Mouse (Mus musculus): ENCODE measurements around the gene Fam217a. TPM values are rescaled to one million over a fixed set of nuclear protein-coding genes. Genes with fewer than 3 reads are reported as not detected.
"Not testable (repeated sequence)": the region's sequence is repeated elsewhere in the genome, so short reads cannot be mapped to it uniquely, and the experiment has no call there.

Fam217a gene
- polyA plus RNA-seq (2014; fragmentation: Nextera tagmentation; extraction: Ambion mirVana): 0.84 and 1.1 TPM in 2 replicates

DNA sequence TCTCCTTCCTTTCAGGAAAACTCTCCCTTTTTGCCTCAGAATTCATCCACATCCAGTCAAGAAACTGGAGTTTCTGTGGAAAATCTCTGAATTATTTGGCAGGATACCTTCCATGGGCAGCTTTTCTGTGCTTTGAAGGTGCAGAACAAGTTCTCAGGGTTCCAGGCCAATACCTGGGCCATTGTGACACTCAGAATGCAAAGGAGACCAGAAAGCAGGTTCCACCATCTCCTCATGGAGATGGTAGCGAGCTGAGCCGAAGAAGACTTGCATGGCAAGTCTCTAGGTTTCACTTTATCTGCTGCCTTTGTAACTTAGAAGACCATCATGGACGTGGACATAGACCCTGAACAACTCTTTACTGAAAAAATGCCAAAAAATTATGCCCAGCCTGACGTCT is at the start of gene Fam217a, which contains the start of gene 4933417A18Rik:
Gene Fam217a (minus strand): TSS at position 101 of the 400 bp plus-strand sequence.
Gene 4933417A18Rik (plus strand): TSS at position 200 of the 400 bp plus-strand sequence.
- Histone ChIP-seq H3K27me3 (ENCODE audit: control insufficient read depth, insufficient read depth, low read length) (no peaks in the 10 kb centered on the region), H3K4me3 (ENCODE audit: low read depth, low read length) (no peak within 1 kb of the TSS), H3K9me3 (ENCODE audit: control insufficient read depth, low read length) (no peaks in the 10 kb centered on the region), H3K9ac (ENCODE audit: low read length) (no peak within 1 kb of the TSS), H3K4me2 (ENCODE audit: low read depth, severe bottlenecking) (no peak within 1 kb of the TSS), H3K27ac (replicated peaks; ENCODE audit: low read depth, low read length) (no peak within 1 kb of the TSS), H3K4me1 (ENCODE audit: control insufficient read depth, insufficient read depth, low read length) (no peaks in the 10 kb centered on the region), H3K36me3 (ENCODE audit: control insufficient read depth, insufficient read depth, low read length) (no peaks in the 10 kb centered on the region)
- DNase-seq (ENCODE audit: low spot score) (no peak), ATAC-seq (ENCODE audit: insufficient number of reproducible peaks, low FRiP score, low TSS enrichment, low read depth) (no peak)
- WGBS: 84% methylated on average over 4 of the region's 4 CpGs

- Histone ChIP-seq H3K4me1 (ENCODE audit: control insufficient read depth, insufficient read depth, low read length) (no peaks in the 10 kb centered on the region), H3K27me3 (ENCODE audit: control insufficient read depth, insufficient read depth, low read length) (no peaks in the 10 kb centered on the region), H3K4me2 (ENCODE audit: low read depth, severe bottlenecking) (no peak overlapping the region), H3K27ac (replicated peaks; ENCODE audit: low read depth, low read length) (no peak overlapping the region), H3K9me3 (ENCODE audit: control insufficient read depth, low read length) (no peaks in the 10 kb centered on the region), H3K4me3 (ENCODE audit: low read depth, low read length) (no peak overlapping the region), H3K36me3 (ENCODE audit: control insufficient read depth, insufficient read depth, low read length) (peaks cover 3% of the 10 kb centered on the region; the same call in 1 of the 2 replicates), H3K9ac (ENCODE audit: low read length) (no peak overlapping the region)
- ATAC-seq (ENCODE audit: insufficient number of reproducible peaks, low FRiP score, low TSS enrichment, low read depth) (no peak), DNase-seq (ENCODE audit: low spot score) (no peak)
- 89% methylated on average over 1 of the region's 1 CpGs for WGBS
These were observed 49.7 kb upstream of the Fam217a start for GRCm38 (mm10) chr13:34973770-34974169.

DNA sequence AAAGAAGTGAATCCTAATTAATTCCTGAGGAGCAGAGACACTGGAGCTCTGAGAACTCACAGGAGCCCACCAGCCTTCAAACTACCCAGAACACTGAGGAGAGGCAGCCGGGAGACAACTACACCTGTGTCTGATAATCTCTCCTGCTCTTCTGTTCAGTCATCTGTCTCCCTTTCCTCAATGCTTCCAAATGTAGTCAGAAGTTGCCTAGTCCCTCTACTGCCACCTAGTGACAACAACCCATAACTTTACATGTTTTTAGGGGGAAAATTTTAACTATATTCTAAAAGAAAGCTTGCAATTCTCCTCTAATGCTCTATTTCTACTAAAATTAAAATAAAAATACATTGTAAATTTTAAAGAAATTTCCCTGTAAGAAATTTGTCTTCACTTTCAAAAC is 49.0 kb upstream of the Fam217a start:
- DNase-seq (ENCODE audit: low spot score) (no peak), ATAC-seq (ENCODE audit: insufficient number of reproducible peaks, low FRiP score, low TSS enrichment, low read depth) (no peak)
- H3K36me3 ChIP-seq (ENCODE audit: control insufficient read depth, insufficient read depth, low read length): peaks cover 3% of the 10 kb centered on the region; the same call in 1 of the 2 replicates
- no peak overlapping the region for H3K9ac ChIP-seq (ENCODE audit: low read length)
- 39% methylated on average over 1 of the region's 1 CpGs for WGBS
- no peaks in the 10 kb centered on the region for H3K4me1 ChIP-seq (ENCODE audit: control insufficient read depth, insufficient read depth, low read length)
- H3K4me3 ChIP-seq (ENCODE audit: low read depth, low read length): no peak overlapping the region
- H3K27ac ChIP-seq (replicated peaks; ENCODE audit: low read depth, low read length): no peak overlapping the region
- no peak overlapping the region for H3K4me2 ChIP-seq (ENCODE audit: low read depth, severe bottlenecking)
- no peaks in the 10 kb centered on the region for H3K9me3 ChIP-seq (ENCODE audit: control insufficient read depth, low read length)
- H3K27me3 ChIP-seq (ENCODE audit: control insufficient read depth, insufficient read depth, low read length): no peaks in the 10 kb centered on the region

- not testable (repeated sequence) for H3K27me3 ChIP-seq (ENCODE audit: control insufficient read depth, insufficient read depth, low read length); H3K36me3 ChIP-seq (ENCODE audit: control insufficient read depth, insufficient read depth, low read length); ATAC-seq (ENCODE audit: insufficient number of reproducible peaks, low FRiP score, low TSS enrichment, low read depth); DNase-seq (ENCODE audit: low spot score); H3K9ac ChIP-seq (ENCODE audit: low read length); H3K4me3 ChIP-seq (ENCODE audit: low read depth, low read length); H3K9me3 ChIP-seq (ENCODE audit: control insufficient read depth, low read length); H3K4me2 ChIP-seq (ENCODE audit: low read depth, severe bottlenecking); H3K27ac ChIP-seq (replicated peaks; ENCODE audit: low read depth, low read length); H3K4me1 ChIP-seq (ENCODE audit: control insufficient read depth, insufficient read depth, low read length)
These were observed 48.3 kb upstream of the Fam217a start for GRCm38 (mm10) chr13:34972456-34972855.

GRCm38 (mm10) chr13:34965647-34966046 is 41.5 kb upstream of the Fam217a start:
- not testable (repeated sequence) for DNase-seq (ENCODE audit: low spot score); H3K36me3 ChIP-seq (ENCODE audit: control insufficient read depth, insufficient read depth, low read length); H3K9ac ChIP-seq (ENCODE audit: low read length); H3K4me2 ChIP-seq (ENCODE audit: low read depth, severe bottlenecking); H3K9me3 ChIP-seq (ENCODE audit: control insufficient read depth, low read length); H3K27ac ChIP-seq (replicated peaks; ENCODE audit: low read depth, low read length); H3K4me3 ChIP-seq (ENCODE audit: low read depth, low read length); ATAC-seq (ENCODE audit: insufficient number of reproducible peaks, low FRiP score, low TSS enrichment, low read depth); H3K4me1 ChIP-seq (ENCODE audit: control insufficient read depth, insufficient read depth, low read length)
- WGBS: 65% methylated on average over 9 of the region's 9 CpGs
- H3K27me3 ChIP-seq (ENCODE audit: control insufficient read depth, insufficient read depth, low read length): peaks cover 12% of the 10 kb centered on the region; the same call in 1 of the 2 replicates

GRCm38 (mm10) chr13:34964866-34965265 is 40.8 kb upstream of the Fam217a start:
- Histone ChIP-seq H3K27me3 (ENCODE audit: control insufficient read depth, insufficient read depth, low read length) (peaks cover 12% of the 10 kb centered on the region; the same call in 1 of the 2 replicates), H3K4me2 (ENCODE audit: low read depth, severe bottlenecking) (no peak overlapping the region), H3K27ac (replicated peaks; ENCODE audit: low read depth, low read length) (no peak overlapping the region), H3K36me3 (ENCODE audit: control insufficient read depth, insufficient read depth, low read length) (no peaks in the 10 kb centered on the region), H3K4me1 (ENCODE audit: control insufficient read depth, insufficient read depth, low read length) (0 out of 2 replicates have a peak, but pooled peaks cover 2% of the 10 kb centered on the region), H3K9me3 (ENCODE audit: control insufficient read depth, low read length) (no peaks in the 10 kb centered on the region), H3K4me3 (ENCODE audit: low read depth, low read length) (no peak overlapping the region), H3K9ac (ENCODE audit: low read length) (no peak overlapping the region)
- DNase-seq (ENCODE audit: low spot score) (no peak), ATAC-seq (ENCODE audit: insufficient number of reproducible peaks, low FRiP score, low TSS enrichment, low read depth) (no peak)
- WGBS: 7% methylated on average over 5 of the region's 5 CpGs

DNA sequence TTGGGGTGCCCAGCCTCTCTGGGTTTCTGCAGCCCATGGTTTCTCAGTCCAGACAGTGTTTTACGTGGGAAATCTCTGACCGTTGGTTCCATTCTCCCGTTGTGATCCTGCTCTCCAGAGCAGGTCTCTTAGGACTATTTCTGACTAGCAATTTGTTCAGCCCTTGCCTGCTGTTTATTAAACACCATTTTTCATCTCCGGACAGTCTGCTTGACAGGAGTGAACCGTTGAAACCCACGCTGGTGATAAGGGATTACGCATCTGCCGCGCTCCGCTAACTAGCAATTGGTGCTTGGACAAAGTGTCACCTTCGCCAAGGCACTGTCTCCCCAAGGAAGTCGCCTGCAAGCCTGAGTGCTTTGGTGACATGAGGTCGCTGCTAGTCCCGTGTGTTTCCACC is 40.3 kb upstream of the Fam217a start:
- DNase-seq (ENCODE audit: low spot score) (peak; percentile 33), ATAC-seq (ENCODE audit: insufficient number of reproducible peaks, low FRiP score, low TSS enrichment, low read depth) (no peak)
- H3K9ac ChIP-seq (ENCODE audit: low read length): no peak overlapping the region

DNA sequence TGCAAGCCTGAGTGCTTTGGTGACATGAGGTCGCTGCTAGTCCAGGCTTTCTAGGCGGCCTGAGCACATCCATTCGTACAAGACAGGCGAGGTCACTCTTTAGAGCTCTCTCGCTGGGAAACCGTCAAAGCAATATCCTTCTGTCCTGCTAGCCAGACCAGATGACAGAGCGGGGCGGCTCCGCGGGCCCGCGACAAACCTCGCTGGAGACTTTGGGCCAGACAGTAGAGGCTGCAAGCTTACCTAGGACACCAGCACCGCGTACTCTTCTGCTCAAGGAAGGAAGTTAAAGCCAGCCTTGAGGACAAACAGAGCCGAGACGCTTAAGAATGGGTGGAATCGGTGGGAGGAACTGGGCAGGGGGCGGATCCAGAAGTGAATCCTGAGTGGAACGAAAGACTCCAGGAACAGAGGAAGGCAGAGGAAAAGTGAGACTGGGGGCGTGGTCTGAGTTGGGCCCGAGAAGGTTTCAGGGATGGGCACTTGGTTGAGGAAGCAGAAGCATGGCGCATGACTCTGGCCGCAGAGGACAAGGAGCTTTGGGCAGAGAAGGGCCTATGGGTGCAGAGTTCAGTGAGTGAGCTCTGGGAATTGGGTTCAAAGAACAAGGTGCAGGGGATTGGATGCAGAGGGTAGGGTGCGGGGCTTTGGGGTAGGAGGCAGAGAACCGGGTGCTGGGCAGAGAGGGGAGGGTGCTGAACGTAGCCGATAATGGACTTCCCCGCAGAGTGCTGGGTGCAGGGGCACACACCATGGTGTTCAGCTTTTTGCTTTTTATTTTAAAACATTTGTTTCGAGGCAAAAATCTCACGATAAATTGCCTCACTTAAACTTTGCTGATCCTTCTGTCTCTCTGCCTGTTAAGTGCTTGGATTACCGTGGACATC is 39.6 kb upstream of the Fam217a start, which contains the start of gene Eci3:
Gene Eci3 (minus strand): TSS at position 300 of the 887 bp plus-strand sequence.
- DNase-seq (ENCODE audit: low spot score) (peak; percentile 52), ATAC-seq (ENCODE audit: insufficient number of reproducible peaks, low FRiP score, low TSS enrichment, low read depth) (peak; percentile 54)
- H3K9me3 ChIP-seq (ENCODE audit: control insufficient read depth, low read length): no peaks in the 10 kb centered on the region
- H3K4me3 ChIP-seq (ENCODE audit: low read depth, low read length): peak within 1 kb of the TSS; percentile 42
- H3K27ac ChIP-seq (replicated peaks; ENCODE audit: low read depth, low read length): no peak within 1 kb of the TSS
- 0 out of 2 replicates have a peak, but pooled peaks cover 2% of the 10 kb centered on the region for H3K4me1 ChIP-seq (ENCODE audit: control insufficient read depth, insufficient read depth, low read length)
- WGBS: 2% methylated on average over 32 of the region's 32 CpGs
- peak within 1 kb of the TSS; percentile 27; the same call in 1 of the 2 replicates for H3K9ac ChIP-seq (ENCODE audit: low read length)
- no peaks in the 10 kb centered on the region for H3K36me3 ChIP-seq (ENCODE audit: control insufficient read depth, insufficient read depth, low read length)
- peak within 1 kb of the TSS; percentile 84 for H3K4me2 ChIP-seq (ENCODE audit: low read depth, severe bottlenecking)
- peaks cover 12% of the 10 kb centered on the region; the same call in 1 of the 2 replicates for H3K27me3 ChIP-seq (ENCODE audit: control insufficient read depth, insufficient read depth, low read length)

More for the DNA sequence above, 40.3 kb upstream of the Fam217a start:
- 0 out of 2 replicates have a peak, but pooled peaks cover 2% of the 10 kb centered on the region for H3K4me1 ChIP-seq (ENCODE audit: control insufficient read depth, insufficient read depth, low read length)
- H3K4me3 ChIP-seq (ENCODE audit: low read depth, low read length): peak overlapping the region; percentile 42
- no peaks in the 10 kb centered on the region for H3K9me3 ChIP-seq (ENCODE audit: control insufficient read depth, low read length)
- H3K27ac ChIP-seq (replicated peaks; ENCODE audit: low read depth, low read length): no peak overlapping the region
- peaks cover 12% of the 10 kb centered on the region; the same call in 1 of the 2 replicates for H3K27me3 ChIP-seq (ENCODE audit: control insufficient read depth, insufficient read depth, low read length)
- 7% methylated on average over 14 of the region's 14 CpGs for WGBS
- peak overlapping the region; percentile 84 for H3K4me2 ChIP-seq (ENCODE audit: low read depth, severe bottlenecking)
- no peaks in the 10 kb centered on the region for H3K36me3 ChIP-seq (ENCODE audit: control insufficient read depth, insufficient read depth, low read length)

Measured in limb, embryonic 11.5 days (tissue).